Mouse (Mus musculus) lung, postnatal 0 days (tissue): ENCODE results near the gene Lsg1. TPM values are rescaled to one million over a fixed set of nuclear protein-coding genes. Genes with fewer than 3 reads are reported as not detected.

ENCODE experiments used
- ATAC-seq: fragments of 200-750 bp; cut with Nextera tagmentation; 2 replicates; pipeline ENCODE4 v1.8.0; 2017; ENCODE audit warnings: moderate library complexity
- DNase-seq: peaks from one replicate; pipeline ENCODE4 v3.0.0-alpha.2; 2016; ENCODE audit warnings: low spot score
- H3K27ac ChIP-seq: fragments of 300-500 bp; sonication (generic); 2 replicates; pipeline ENCODE4 v1.5.1; 2014; ENCODE audit warnings: antibody characterized with exemption, mild to moderate bottlenecking, low read length, mixed read lengths
- H3K27me3 ChIP-seq: fragments of 300-500 bp; sonication (generic); replicated peaks from 2 replicates; pipeline ENCODE4 v1.6.1; 2014; ENCODE audit warnings: low read length, mixed read lengths; ENCODE audit not compliant: insufficient read depth
- H3K36me3 ChIP-seq: fragments of 300-500 bp; sonication (generic); 2 replicates; pipeline ENCODE4 v1.6.1; 2014; ENCODE audit warnings: low read length, mixed read lengths; ENCODE audit not compliant: insufficient read depth
- H3K4me1 ChIP-seq: fragments of 300-500 bp; sonication (generic); 2 replicates; pipeline ENCODE4 v1.6.1; 2014; ENCODE audit warnings: antibody characterized with exemption, low read depth, low read length, mixed read lengths; ENCODE audit not compliant: insufficient read depth
- H3K4me2 ChIP-seq: fragments of 300-500 bp; sonication (generic); replicated peaks from 2 replicates; pipeline ENCODE4 v1.6.1; 2014; ENCODE audit warnings: low read depth, mild to moderate bottlenecking, low read length, moderate library complexity, mixed read lengths
- H3K4me3 ChIP-seq: fragments of 300-500 bp; sonication (generic); 2 replicates; pipeline ENCODE4 v1.5.1; 2014; ENCODE audit warnings: low read depth, low read length
- H3K9ac ChIP-seq: fragments of 300-500 bp; sonication (generic); replicated peaks from 2 replicates; pipeline ENCODE4 v1.6.1; 2014; ENCODE audit warnings: low read depth, mild to moderate bottlenecking
- H3K9me3 ChIP-seq: fragments of 300-500 bp; sonication (generic); 2 replicates; pipeline ENCODE4 v1.6.1; 2016; ENCODE audit warnings: low read length, mixed read lengths
- CTCF ChIP-seq: IDR thresholded peaks from 2 replicates; pipeline ENCODE4 v1.5.1; 2016; ENCODE audit warnings: antibody characterized with exemption, mild to moderate bottlenecking
- EP300 ChIP-seq: IDR thresholded peaks from 2 replicates; pipeline ENCODE4 v1.6.1; 2016; ENCODE audit warnings: antibody characterized with exemption, mild to moderate bottlenecking, control low read depth
- WGBS: fragments of 180-500 bp; shearing (Covaris S2); extraction: QIAGEN DNeasy Blood & Tissue Kit; methylation state at CpG from one replicate; pipeline ENCODE4 v1.1.7; 2014; 5-methylcytosine and 5-hydroxymethylcytosine counted together
- polyA plus RNA-seq: library from polyadenylated mRNA; unstranded; fragments of >200 nt; fragmentation: Nextera tagmentation; extraction: Ambion mirVana; gene quantifications from 2 replicates; pipeline ENCODE4 v1.2.1, GENCODE M21; 2015

Lsg1 gene
- polyA plus RNA-seq, 1 experiment from 2014 or later = 28.2 TPM

DNA sequence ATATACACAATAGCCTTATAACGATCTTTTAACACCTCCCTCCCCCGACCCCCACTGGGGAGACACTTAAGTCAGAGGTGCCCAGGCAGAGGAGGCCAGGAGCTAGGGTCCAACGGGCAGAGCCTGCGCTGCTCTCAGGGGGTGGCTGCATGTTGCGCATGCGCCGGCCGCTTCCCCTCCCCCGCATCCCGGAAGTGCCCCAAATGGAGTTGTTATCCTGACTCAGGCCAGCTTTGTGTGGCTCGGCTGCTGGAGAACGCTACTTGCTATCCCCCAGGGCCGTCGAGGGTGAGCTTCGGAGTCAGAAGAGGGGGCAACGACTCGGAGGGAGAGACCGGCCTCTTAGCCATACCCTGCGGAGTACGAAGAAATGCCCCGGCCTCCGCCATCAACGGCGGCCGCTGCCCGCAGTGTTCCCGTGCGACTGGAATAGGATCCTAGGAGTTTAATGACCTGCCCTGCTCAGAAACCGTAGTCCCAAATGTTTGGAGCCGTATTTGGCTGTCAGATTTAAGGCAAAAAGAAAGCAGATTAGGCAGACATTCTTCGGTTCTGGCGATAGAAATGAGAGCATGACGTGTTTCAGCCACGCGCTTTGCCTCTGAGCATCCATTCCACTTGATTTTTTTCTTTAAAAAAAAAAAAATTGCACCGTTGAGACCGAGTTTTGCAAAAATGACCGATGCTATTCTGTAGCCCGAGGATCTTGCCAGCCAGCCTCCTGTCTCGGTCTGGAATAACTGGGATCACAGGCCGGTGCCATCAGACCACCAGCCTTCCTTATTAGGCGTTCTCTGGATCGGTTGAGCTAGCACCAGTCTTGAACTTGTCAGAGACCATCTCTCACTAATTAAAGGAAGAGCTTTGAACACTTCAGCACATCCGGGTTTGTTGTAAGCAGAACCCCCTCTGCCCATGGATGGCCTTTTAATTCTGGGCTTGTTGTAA is 76.6 kb downstream of the Lsg1 start:
- peak overlapping the region; percentile 91 for H3K27ac ChIP-seq
- WGBS = 2% methylated on average over 44 of the region's 44 CpGs
- no peaks in the 10 kb centered on the region for H3K36me3 ChIP-seq
- peak overlapping the region; percentile 74 for H3K4me2 ChIP-seq
- DNase-seq (peak; percentile 93), ATAC-seq (peak; percentile 87)
- peak overlapping the region; percentile 67 for H3K4me3 ChIP-seq
- no peaks in the 10 kb centered on the region for H3K27me3 ChIP-seq
- no peaks in the 10 kb centered on the region for H3K9me3 ChIP-seq
- H3K9ac ChIP-seq = peak overlapping the region; percentile 87
- H3K4me1 ChIP-seq = peaks cover 7% of the 10 kb centered on the region; the same call in 1 of the 2 replicates
- TF ChIP-seq CTCF (0 out of 2 replicates have a peak, but pooled peaks have one; percentile 4), EP300 (no peak)

Other genes with a start within 250 kb of the Lsg1 start
- gene Atp13a3, start 181.6 kb downstream of the Lsg1 start, polyA plus RNA-seq = 18.9 and 19.3 TPM in 2 replicates
- 17.9 and 21.0 TPM in 2 replicates for gene Tmem44, start 36.8 kb downstream of the Lsg1 start, polyA plus RNA-seq
- 19.5 and 20.9 TPM in 2 replicates for gene Fam43a, start 12.1 kb upstream of the Lsg1 start, polyA plus RNA-seq